Mouse (Mus musculus): ENCODE measurements around the gene Mt2. TPM values are rescaled to one million over a fixed set of nuclear protein-coding genes. Genes with fewer than 3 reads are reported as not detected.

The Mt2 gene
- polyA plus RNA-seq, 2 experiments = 1,576 to 2,197 TPM

DNA sequence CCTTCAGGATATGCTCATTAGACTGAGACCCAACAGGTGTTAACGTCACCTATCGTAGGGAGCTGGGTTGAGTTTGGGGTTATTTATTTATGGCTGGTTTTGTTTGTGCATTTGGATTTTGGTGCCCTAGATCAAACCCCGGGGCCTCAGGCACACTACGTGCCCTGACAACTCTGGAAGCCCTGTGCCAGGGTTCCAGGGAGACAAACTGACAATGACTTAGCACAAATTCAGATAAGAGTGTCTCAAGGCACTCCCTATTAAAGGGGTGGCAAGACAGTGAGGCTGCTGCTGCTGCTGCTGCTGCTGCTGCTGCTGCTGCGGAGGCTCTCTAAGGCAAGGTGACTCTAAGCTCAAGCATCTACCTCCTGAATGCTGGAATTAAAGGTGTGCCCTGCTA lies 2.9 kb upstream of the Mt2 start:
- peaks cover 25 to 40% of the 10 kb centered on the region in 2 experiments for H3K4me1 ChIP-seq (replicated peaks; ENCODE audit: control insufficient read depth in 2 of 2, insufficient read depth in 2 of 2, low read length in 1 of 2)

DNA sequence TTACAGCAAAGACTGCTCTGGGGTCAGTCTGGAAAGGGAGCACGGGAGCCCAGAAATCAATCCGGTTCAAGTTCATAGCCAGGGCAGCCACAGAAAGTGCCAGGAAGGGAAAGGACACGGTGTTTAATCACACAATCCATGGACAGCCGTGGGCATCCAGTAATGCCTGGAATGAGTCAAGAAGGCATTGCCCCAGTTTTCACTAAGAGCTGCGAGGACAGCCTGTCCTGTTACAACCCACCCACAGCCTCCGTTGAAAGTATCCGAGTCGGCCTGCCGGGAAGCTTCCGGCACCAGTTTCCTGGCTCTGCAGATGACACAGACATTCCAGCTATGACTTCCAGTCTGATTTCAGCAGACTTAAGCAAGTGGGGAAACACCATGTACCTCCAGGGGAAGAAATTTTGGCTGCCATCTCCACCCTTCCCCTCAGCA lies 1.1 kb upstream of the Mt2 start:
- ATAC-seq (ENCODE audit: insufficient read depth) = no peak
- peaks cover 3% of the 10 kb centered on the region for H3K27me3 ChIP-seq (ENCODE audit: control insufficient read depth, insufficient read depth, low read length)

More for the DNA sequence above, 2.9 kb upstream of the Mt2 start:
- DNase-seq (ENCODE audit: low read depth in 3 of 3, low spot score in 3 of 3) (peak in 1 of 3 experiments; percentile 78), ATAC-seq (ENCODE audit: insufficient read depth) (peak; percentile 45)
- Histone ChIP-seq H3K36me3 (replicated peaks; ENCODE audit: control insufficient read depth, insufficient read depth, low read depth) (peaks cover 3% of the 10 kb centered on the region; the same call in 1 of the 2 replicates), H3K4me2 (ENCODE audit: low read depth) (peak overlapping the region; percentile 95), H3K9ac (replicated peaks) (peak overlapping the region; percentile 62), H3K4me3 (ENCODE audit: insufficient read depth in 1 of 2, low read depth in 2 of 2, low read length in 2 of 2) (peak overlapping the region; percentile 23 to 34), H3K27ac (peak overlapping the region; percentile 95), H3K27me3 (ENCODE audit: control insufficient read depth, insufficient read depth, low read length) (peaks cover 3% of the 10 kb centered on the region), H3K9me3 (ENCODE audit: control insufficient read depth, low read length) (no peaks in the 10 kb centered on the region)
- 29% methylated on average over 5 of the region's 5 CpGs for WGBS (ENCODE audit: insufficient replicate concordance)
- TF ChIP-seq CTCF (IDR thresholded peaks at IDR 0.05; ENCODE audit: low read depth) (no peak), EP300 (IDR thresholded peaks at IDR 0.05; ENCODE audit: low read depth) (peak; percentile 76)

DNA sequence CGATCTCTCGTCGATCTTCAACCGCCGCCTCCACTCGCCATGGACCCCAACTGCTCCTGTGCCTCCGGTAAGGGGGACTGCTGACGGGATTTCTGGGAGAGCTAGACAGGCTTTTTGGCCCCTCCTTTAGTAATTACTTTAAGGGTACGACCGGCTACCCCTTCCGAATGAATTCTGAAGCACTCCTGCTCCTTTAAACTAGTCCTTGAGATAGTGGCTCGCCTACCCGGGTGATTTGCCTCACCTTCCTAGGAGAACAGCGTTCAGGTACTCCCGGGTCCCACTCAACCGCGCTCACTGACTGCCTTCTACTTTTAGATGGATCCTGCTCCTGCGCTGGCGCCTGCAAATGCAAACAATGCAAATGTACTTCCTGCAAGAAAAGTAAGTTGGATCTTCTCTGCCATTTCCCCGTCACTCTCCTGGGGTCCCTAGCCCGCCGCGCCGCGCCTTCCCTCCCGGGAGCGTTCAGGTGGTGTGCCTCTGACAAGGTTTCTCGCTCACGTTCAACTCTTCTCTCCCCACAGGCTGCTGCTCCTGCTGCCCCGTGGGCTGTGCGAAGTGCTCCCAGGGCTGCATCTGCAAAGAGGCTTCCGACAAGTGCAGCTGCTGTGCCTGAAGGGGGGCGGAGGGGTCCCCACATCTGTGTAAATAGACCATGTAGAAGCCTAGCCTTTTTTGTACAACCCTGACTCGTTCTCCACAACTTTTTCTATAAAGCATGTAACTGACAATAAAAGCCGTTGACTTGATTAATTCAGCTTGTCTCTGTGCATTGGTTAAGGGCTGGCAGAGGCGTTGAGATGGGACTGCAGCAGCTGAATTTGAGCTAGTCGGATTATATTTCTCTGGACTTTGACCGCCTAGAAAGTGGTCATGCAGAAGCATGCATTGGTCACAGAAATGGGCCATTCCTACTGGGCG lies 607 bp downstream of the Mt2 start:
- DNase-seq (ENCODE audit: low read depth in 3 of 3, low spot score in 3 of 3) = peak in 1 of 3 experiments; percentile 68
- 2% methylated on average over 39 of the region's 39 CpGs for WGBS (ENCODE audit: insufficient replicate concordance)
- ATAC-seq (ENCODE audit: insufficient read depth) = peak; percentile 25; the same call in 1 of the 2 replicates
- peak overlapping the region; percentile 95 for H3K27ac ChIP-seq
- H3K27me3 ChIP-seq (ENCODE audit: control insufficient read depth, insufficient read depth, low read length) = no peaks in the 10 kb centered on the region; the same call in none of the 2 replicates
- TF ChIP-seq CTCF (IDR thresholded peaks at IDR 0.05; ENCODE audit: low read depth) (peak; percentile 13; the same call in 1 of the 2 replicates), EP300 (IDR thresholded peaks at IDR 0.05; ENCODE audit: low read depth) (0 out of 2 replicates have a peak, but pooled peaks have one; percentile 10)
- peak overlapping the region; percentile 95 for H3K4me2 ChIP-seq (ENCODE audit: low read depth)
- no peaks in the 10 kb centered on the region for H3K9me3 ChIP-seq (ENCODE audit: control insufficient read depth, low read length)
- peaks cover 3% of the 10 kb centered on the region; the same call in 1 of the 2 replicates for H3K36me3 ChIP-seq (replicated peaks; ENCODE audit: control insufficient read depth, insufficient read depth, low read depth)
- peak overlapping the region; percentile 83 to 97 for H3K4me3 ChIP-seq (ENCODE audit: insufficient read depth in 1 of 2, low read depth in 2 of 2, low read length in 2 of 2)
- H3K4me1 ChIP-seq (replicated peaks; ENCODE audit: control insufficient read depth in 2 of 2, insufficient read depth in 2 of 2, low read length in 1 of 2) = peaks cover 32 to 42% of the 10 kb centered on the region in 2 experiments
- peak overlapping the region; percentile 98 for H3K9ac ChIP-seq (replicated peaks)

More for the DNA sequence above, 1.1 kb upstream of the Mt2 start:
- Histone ChIP-seq H3K4me3 (ENCODE audit: insufficient read depth in 1 of 2, low read depth in 2 of 2, low read length in 2 of 2) (peak overlapping the region; percentile 62 to 97), H3K27ac (peak overlapping the region; percentile 95), H3K4me1 (replicated peaks; ENCODE audit: control insufficient read depth in 2 of 2, insufficient read depth in 2 of 2, low read length in 1 of 2) (peaks cover 25 to 42% of the 10 kb centered on the region in 2 experiments), H3K9me3 (ENCODE audit: control insufficient read depth, low read length) (no peaks in the 10 kb centered on the region), H3K36me3 (replicated peaks; ENCODE audit: control insufficient read depth, insufficient read depth, low read depth) (peaks cover 3% of the 10 kb centered on the region; the same call in 1 of the 2 replicates), H3K4me2 (ENCODE audit: low read depth) (peak overlapping the region; percentile 95), H3K9ac (replicated peaks) (peak overlapping the region; percentile 98)
- no peak for DNase-seq (ENCODE audit: low read depth in 3 of 3, low spot score in 3 of 3)
- no peak for TF ChIP-seq CTCF (IDR thresholded peaks at IDR 0.05; ENCODE audit: low read depth)
- TF ChIP-seq EP300 (IDR thresholded peaks at IDR 0.05; ENCODE audit: low read depth) = no peak
- 40% methylated on average over 10 of the region's 10 CpGs for WGBS (ENCODE audit: insufficient replicate concordance)

DNA sequence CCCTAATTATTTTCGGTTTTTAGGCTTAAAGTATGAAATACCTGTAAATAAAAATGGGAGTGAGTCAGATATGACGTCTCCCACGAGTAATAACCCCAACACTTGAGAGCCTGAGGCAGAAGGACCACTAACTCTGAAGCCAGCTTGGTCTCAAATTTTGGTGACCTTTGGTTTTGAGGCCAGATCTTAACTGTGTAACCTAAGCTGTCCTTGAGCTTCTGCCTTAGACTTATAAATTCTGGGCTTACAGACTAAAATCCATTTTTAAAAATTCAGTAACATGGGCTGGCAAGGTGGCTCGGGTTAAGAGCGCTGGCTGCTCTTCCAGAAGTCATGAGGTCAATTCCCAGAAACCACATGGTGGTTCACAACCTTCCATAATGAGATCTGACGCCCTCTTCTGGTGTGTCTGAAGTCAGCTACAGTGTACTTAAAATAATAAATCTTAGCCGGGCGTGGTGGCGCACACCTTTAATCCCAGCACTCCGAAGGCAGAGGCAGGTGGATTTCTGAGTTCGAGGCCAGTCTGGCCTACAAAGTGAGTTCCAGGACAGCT lies 1.5 kb downstream of the Mt2 start:
- H3K4me3 ChIP-seq (ENCODE audit: insufficient read depth in 1 of 2, low read depth in 2 of 2, low read length in 2 of 2) = peak overlapping the region; percentile 83 to 97
- H3K27ac ChIP-seq = peak overlapping the region; percentile 95
- no peak for ATAC-seq (ENCODE audit: insufficient read depth)
- peak in 1 of 3 experiments; percentile 73 for DNase-seq (ENCODE audit: low read depth in 3 of 3, low spot score in 3 of 3)
- H3K4me1 ChIP-seq (replicated peaks; ENCODE audit: control insufficient read depth in 2 of 2, insufficient read depth in 2 of 2, low read length in 1 of 2) = peaks cover 38 to 43% of the 10 kb centered on the region in 2 experiments
- no peaks in the 10 kb centered on the region for H3K9me3 ChIP-seq (ENCODE audit: control insufficient read depth, low read length)
- 40% methylated on average over 11 of the region's 11 CpGs for WGBS (ENCODE audit: insufficient replicate concordance)
- peak overlapping the region; percentile 98 for H3K9ac ChIP-seq (replicated peaks)
- peaks cover 3% of the 10 kb centered on the region; the same call in 1 of the 2 replicates for H3K36me3 ChIP-seq (replicated peaks; ENCODE audit: control insufficient read depth, insufficient read depth, low read depth)
- TF ChIP-seq CTCF (IDR thresholded peaks at IDR 0.05; ENCODE audit: low read depth) (peak; percentile 65), EP300 (IDR thresholded peaks at IDR 0.05; ENCODE audit: low read depth) (no peak)
- H3K4me2 ChIP-seq (ENCODE audit: low read depth) = peak overlapping the region; percentile 95
- H3K27me3 ChIP-seq (ENCODE audit: control insufficient read depth, insufficient read depth, low read length) = no peaks in the 10 kb centered on the region; the same call in none of the 2 replicates
